Mouse (Mus musculus) R1 (cell line): Measurements from ENCODE around the gene Man1a2.

ENCODE experiments used
- DNase-seq: peaks from one replicate; pipeline ENCODE4 v3.0.0-alpha.2; 2018; ENCODE audit warnings: low read depth, low spot score

Gene Man1a2

DNA sequence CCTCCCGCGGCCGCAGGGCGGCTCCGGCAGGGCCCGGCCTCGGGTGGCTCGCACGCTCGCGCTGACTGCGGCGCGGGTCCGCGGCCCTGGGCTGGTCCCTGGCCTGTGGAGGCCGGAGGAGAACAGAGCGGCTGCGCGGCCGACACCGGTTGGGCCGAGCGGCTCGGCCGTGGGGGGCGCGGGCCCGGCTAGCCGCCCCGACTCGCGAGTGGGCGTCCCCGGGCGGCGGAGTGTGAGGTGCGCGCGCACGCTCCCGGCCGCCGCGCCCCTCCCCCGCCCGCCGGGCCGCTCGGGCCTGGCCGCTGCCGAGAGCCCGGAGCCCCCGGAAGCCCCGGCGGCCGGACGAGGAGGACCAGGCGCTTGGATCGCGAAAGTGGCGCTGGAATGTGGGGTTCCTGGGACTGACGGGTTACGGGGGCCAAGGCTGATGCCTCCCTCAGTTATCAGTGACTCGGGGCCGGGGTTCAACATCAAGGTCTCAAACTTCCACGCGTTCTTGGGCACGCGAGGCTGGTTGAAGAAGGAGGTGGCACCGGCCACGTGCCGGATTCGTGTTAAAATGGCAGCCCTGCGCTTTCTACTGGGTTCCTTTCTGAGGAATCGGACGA is 564 bp upstream of the Man1a2 start:
- DNase-seq: peak; percentile 65

- peak; percentile 38 for DNase-seq
Measured at GRCm38 (mm10) chr3:100684234-100684975, 898 bp downstream of the Man1a2 start.

DNA sequence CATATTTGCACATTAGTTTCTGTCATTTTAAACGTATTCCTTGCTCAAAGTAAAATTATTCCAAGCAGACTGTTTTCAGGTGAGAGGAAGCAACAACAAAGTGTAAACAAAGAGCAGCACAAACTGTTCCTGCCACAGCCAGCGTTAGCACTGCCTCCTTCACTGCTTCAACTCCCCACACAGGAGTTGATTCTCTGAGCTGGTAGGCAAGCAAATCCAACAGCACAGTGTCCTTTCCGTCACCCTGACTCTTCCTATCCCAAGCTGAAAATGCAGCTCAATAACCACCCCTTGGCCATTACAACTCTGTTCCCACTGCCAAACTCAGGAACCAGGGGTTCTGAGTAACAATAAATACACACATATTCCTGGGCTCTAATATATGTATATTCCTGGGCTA is 2.5 kb downstream of the Man1a2 start:
- DNase-seq: no peak

DNA sequence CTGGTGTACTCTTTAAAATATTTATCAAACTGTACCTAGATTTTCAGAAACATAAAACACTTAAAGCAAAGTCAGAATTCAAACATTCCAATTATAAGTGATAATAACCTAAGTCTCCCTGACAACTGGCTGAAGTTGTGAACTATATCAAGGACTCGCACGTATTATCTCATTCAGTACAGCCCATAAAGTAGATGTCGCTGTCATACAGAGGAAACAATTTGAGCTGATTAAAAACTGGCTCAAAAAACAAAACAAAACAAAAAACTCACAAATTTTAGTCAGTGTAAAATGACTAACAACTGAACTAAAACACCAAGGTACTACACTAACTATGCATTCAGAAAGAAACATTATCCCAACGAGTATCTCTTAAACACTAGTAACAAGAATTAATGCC is 3.0 kb downstream of the Man1a2 start:
- no peak for DNase-seq

DNA sequence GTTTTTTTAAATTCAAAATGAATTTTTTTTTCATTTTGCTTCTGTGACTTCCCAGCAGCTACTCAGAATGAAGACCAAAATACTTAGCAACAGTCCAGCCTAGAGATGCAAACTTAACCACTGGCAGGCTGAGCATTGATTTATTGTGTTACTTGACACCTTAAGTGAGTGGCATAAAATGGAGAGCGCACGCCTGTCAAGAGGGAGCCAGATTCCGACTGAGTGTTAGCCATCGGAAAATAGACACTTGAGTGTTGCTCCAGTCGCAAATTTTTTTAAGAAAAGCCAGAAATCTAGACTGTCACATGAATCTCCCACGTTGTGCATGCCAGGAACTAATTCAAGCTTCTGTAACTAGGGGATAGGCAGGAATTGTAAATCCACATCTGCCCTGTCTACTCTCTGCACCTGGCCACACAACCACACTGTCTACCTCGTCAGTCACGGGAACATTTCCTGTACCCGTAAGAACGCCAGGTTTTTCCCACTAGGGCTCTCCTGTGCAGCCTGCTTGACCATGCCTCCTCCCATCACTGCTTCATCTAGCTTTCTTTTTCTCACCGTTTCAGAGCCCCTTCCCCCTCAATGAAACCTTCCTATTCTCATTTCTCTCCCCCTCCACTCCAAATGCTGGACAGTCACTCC is 3.7 kb downstream of the Man1a2 start:
- DNase-seq: peak; percentile 21

DNA sequence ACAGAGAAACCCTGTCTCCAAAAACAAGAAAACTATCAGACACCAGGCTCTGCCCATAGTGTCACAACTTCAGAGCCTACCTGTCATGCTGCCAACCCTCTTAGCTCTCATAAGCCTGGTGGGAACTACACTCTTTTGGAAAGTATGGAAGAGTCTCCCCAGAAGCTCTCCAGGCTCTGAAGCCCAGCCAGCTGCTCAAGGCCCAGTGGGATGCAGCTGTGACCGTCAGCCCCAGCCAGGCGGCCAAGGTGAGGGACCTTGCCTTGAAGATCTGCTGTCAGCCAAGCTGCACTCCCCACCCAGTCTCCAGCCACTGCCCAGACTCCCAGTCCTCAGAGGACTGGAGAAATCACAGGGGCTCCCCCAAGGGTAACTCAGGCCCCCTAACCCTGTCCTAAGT is 5.1 kb downstream of the Man1a2 start:
- no peak for DNase-seq

GRCm38 (mm10) chr3:100678951-100679570 is 6.2 kb downstream of the Man1a2 start:
- DNase-seq: peak; percentile 6

- no peak for DNase-seq
Measured at GRCm38 (mm10) chr3:100675146-100675545, 10.2 kb downstream of the Man1a2 start.

DNA sequence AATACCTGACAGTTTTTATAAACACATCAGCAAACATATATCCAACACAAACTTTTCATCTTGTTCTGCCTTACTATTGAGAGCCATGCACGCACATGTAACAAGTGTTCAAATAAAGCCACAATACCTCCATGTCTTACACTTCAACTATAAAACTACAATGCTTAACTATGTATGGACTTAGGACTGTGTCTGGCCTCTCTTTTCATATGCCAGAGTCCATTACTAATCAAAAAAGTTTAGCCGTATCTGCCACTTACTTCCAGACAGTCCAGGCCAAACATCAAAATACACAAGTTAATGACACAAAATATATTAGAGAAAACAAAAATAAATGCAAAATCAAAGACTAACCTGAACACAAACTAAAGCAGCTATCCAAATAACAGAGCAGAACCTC is 14.9 kb downstream of the Man1a2 start:
- DNase-seq: no peak

DNA sequence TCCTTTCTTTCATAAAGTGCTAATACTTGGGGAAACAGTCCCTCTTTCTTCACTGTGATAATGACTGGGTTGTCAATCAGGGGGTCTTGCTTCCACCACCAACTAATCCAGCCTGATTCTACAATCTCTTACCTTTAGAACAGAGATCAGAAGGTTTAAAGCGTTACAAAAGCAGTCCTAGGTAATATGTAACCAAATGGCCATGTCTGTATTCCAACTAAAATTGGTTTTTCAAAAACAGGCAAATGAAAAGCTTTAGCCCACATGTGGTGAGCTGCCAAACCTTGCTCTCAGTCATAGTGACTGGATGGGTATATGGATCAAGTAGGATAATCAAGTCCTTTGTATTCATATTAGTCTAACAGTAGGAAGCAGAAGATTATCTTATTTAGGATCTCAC is 32.0 kb downstream of the Man1a2 start:
- DNase-seq: no peak

DNA sequence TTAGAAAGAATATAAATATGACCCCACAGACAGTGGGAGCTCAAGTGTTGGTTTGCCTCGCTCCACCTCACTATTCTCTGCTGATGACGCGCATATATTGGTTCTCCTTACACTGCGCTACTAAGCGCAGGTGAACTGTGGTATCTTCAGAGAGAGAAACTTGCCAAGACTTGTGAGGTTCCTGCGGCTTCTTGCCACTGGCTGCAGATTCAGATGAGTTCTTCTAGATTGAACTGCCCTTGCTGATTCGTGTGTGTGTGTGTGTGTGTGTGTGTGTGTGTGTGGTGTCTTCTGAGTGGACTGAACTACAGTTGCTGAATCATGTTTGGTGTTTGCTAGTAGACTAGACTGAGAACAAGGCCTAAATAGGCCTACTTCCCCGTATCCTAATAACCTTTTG is 43.7 kb downstream of the Man1a2 start:
- DNase-seq: no peak

- DNase-seq: no peak
Measured at GRCm38 (mm10) chr3:100636255-100636654, 49.0 kb downstream of the Man1a2 start.

DNA sequence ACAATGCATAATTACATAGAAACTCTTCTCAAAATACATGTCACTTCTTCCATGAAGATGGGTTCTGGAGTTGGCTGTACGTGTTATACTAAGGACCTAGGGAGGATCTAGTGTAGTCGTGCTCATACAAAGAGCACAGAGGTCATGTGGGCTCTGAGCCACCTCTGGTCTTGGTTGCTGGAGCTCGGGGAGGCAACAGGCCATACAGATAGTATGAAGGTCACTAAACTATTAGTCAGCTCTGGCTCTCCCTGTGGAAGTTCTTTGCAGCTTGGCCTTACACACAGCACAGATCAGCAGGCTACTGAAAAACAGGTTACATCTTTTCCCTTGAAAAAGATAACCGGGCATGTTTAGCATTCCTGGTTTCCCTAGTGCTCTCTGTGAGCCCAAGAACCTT is 50.5 kb downstream of the Man1a2 start:
- DNase-seq: peak; percentile 11

DNA sequence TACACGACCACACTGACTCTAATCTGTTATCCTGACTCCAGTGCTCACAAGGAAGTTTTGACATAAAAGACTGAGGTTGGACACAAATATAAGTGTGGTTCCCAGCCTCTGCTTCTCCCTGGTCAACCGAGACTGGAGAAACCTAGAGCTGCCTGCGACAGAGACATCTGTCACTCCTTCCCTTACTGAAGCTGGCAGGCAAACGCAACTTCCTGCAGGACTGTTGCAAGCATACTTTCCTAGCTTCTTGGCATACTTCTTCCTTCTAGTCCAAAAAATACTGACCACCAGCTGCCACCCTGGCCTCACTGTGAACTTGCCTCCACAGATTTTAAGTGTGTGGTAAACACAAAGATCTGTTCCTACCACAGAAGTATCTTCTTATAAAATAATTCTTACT is 66.8 kb downstream of the Man1a2 start:
- DNase-seq: no peak

- DNase-seq: no peak
Measured at GRCm38 (mm10) chr3:100610916-100611315, 74.4 kb downstream of the Man1a2 start.

DNA sequence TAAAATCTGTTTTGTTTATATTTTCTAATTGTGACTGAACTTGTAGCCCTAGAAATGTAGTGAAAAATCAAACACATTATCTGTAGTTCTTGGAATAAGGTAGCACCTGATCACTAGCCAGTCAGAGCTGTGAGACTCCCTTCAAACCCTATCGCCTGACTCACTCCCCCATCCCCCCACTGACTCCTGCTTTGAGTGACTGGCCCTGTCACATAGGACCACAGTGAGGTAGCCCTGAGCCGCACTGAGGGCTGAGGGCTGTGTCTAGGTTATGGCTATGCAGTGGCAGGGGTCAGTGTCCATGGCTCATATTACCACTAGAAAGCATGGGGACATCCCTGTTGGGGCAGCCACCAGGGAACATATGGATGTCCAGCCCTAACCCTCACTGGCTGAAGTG is 80.8 kb downstream of the Man1a2 start:
- no peak for DNase-seq

DNA sequence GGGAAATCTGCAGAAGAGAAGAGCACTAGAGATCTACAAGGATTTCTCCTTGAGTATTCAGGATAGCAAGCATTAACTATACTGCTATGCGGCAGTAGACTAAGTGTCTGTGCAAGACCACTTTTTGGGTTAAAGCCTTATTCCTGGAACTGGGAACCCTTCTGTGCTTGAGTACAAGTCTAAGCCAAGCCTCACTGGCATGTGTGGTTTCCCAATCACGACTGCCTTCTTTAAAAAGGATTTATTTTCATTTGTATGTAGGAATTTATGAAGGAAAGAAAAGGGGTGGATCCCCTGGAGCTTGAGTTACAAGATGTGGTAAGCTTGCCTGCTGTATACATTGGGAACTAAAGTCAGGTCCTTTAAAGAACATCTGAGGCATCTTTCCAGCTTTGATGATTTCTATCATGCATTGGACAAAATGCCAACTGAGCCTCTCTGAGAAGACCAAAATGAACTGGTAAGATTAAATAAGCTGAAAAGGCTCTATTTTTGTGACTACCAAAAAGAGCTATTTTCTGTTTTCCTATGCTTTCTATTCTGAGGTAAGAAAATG is 86.0 kb downstream of the Man1a2 start:
- DNase-seq: no peak

DNA sequence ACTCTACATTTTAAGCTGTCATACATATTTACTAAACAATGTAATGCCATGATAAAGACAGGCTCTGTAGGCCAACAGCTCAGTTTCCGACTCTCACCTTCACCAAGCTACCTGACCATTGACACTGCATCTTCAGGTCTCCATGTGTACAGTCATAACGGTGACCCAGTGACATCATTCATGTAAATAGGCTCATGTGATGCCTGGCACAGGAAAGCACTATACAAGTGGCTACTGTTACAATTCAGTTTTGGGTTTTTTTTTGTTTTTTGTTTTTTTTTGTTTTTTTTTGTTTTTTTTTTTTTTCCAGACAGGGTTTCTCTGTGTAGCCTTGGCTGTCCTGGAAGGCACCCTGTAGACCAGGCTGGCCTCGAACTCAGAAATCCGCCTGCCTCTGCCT is 94.2 kb downstream of the Man1a2 start:
- DNase-seq: no peak

- DNase-seq: no peak
Measured at GRCm38 (mm10) chr3:100582721-100583355, 102.5 kb downstream of the Man1a2 start.

DNA sequence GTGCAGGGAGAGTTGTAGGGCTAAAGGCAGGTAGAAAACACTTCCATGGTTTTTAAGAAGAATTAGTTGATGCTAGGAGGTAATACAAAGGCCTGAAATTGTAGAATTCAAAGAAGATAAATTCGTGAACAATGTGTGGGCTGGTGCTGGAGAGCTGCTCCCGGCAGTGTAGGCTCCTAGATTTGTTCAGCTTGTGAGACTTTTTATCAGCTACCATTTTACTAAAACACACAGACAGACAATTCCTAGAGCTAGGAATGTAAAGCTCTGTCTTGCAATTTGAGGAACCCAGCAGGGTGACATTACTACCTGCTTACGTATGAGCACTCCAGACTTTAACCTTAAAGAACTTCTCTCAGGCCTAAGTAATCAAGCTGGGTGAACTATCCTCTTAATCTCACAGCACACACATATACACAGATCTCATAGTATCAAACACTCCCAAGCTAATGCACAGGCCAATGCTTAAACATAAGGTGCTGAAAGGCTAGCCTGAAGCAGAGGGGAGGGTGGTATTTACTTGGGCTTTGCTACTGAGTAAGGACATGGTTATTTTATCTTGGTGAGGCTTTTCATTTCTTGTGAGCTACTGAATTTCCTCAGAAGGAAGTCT is 112.6 kb downstream of the Man1a2 start:
- peak; percentile 31 for DNase-seq
